Mouse (Mus musculus): ENCODE results near the gene Tmprss9. TPM values are rescaled to one million over a fixed set of nuclear protein-coding genes. Genes with fewer than 3 reads are reported as not detected.

Gene Tmprss9
- total RNA-seq, 2 experiments from 2014 or later: not detected

DNA sequence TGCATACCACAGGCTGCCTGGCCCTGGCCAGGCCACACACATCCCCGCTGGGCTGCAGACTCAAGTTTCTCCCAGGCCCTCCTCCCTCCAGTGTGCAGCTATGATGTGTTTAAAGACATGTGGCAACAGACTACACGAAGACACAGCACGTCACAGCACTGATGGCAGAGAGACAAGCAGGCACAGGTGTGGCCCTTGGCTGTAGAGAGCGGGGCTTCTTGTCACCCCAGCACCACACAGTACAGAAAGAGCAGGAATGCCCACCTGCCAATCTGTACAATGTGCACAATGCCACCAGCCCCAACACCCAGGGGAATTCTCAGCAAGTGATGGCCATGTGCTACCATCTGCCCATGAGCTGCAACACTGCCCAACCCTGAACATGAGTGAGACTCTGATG is 39.7 kb downstream of the Tmprss9 start:
- ATAC-seq (replicated peaks; ENCODE audit: poor library complexity, severe bottlenecking): no peak

DNA sequence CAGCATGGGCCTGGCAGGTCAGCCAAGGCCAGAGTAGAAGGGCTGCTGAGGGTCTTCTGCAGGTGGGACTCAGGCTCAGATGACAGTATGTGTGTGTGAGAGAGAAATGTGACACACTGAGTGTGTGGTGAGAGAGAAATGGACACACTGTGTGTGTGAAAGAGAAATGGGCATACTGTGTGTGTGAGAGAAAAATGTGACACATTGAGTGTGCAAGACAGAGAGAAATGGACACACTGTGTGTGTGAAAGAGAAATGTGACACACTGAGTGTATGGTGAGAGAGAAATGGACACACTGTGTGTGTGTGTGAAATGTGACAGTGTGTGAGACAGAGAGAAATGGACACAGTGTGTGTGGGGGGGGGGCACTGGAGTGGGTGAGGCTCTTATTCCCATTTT is 40.2 kb downstream of the Tmprss9 start:
- ATAC-seq (replicated peaks; ENCODE audit: poor library complexity, severe bottlenecking): no peak

DNA sequence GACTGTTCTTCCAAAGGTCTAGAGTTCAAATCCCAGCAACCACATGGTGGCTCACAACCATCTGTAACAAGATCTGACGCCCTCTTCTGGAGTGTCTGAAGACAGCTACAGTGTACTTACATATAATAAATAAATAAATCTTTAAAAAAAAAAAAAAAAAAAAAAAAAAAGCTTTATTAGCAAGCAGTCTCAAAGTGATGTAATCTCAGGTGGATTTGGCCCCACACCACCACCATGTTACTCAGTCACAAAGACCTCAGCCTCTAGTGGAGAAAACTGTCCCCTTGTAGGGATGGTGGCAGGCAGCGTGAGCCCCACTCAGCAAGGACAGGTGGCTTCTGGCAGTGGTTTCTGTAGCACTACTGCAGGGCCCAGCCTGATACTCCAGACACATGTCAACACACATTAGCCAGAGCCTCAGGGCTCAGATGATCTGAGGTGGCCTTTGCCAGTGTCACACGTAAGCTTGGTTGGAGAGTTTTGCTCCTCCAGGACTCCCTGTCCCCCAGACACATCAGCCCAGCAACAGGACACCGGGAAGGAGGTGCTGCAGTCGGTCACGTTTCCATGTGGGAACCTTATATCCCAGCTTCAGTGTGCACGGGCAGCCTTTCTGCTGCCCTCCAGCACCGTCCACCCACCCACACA is 41.8 kb downstream of the Tmprss9 start:
- no peak for ATAC-seq (replicated peaks; ENCODE audit: poor library complexity, severe bottlenecking)

DNA sequence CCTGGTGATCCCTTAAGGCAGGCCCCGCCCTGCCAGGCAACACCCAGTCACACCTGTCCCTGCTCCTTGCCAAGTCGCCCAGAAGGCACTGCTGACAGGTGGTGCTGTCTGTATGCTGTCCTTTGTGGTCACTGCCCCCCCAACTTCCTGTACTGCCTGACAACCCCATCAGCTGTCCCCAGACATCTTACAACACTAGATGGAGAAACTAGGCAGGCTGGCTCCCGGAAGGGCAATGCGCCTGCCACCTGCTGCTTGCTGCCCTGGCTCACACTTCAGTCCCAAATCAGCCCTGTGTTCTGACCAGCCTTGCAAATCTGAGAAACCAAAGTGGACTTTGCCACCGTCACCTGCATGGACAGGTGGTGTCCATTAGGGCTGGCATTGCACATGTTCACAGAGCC is 42.6 kb downstream of the Tmprss9 start:
- peak; percentile 63 for ATAC-seq (replicated peaks; ENCODE audit: poor library complexity, severe bottlenecking)

DNA sequence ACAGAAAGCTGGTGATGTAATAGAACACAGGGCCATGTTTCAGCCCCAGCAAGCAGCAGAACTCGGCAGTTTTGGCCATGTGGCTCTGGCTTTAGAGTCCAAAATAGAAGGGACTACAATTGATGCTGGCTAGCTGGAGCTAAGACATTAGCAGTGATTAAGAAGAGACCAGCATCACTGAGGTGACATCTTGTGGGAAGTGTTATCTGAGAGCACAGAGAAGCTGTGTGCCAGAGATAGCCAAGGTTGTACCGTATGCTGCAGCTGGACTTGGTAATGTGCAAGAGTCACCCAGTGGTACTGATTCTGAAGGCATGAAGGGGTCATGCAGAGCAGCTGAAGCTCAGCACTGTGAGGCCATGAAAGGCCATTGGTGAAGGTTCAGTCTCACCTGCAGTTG is 43.6 kb downstream of the Tmprss9 start:
- no peak for ATAC-seq (replicated peaks; ENCODE audit: poor library complexity, severe bottlenecking)

DNA sequence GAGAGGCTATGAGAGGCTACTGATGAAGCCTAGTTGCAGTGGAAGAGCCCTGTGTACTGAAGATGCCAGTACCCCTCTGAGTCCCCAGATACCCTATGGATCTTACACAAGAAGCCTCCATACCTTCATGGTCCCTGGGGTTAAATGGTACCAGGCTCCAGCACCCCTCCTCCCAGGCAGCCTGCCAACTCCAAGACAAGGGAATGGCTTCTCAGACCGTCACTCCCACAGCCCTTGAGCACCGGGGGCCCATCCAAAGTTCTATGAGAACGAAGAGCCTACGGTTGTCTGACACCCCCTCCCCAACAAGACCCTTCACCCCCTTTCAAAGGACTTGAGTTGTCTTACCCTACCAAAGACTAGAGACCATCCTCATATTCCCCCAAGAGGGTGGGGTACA is 44.1 kb downstream of the Tmprss9 start:
- ATAC-seq (replicated peaks; ENCODE audit: poor library complexity, severe bottlenecking): no peak

DNA sequence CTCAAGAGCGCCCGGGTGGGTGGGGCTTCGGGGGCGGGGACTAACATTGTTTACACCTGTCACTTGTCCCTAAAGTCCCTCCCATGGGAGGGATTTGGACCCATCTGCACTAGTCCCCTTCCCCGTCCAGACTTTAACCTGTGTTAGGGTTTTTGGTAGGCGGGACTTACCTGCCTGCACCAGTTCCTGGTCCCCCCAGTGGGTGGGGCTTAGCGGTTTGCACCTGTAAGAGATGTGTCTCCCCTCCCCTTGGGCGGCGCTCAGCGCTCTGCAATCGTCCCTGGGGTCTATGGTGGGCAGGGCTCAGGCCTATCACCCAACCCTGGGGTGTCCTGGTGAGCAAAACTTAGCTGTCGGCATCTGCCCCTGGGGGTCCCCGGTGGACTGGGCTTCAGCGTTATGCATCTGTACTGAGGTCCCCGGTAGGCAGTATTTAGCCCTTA is 45.7 kb downstream of the Tmprss9 start:
- no peak for ATAC-seq (replicated peaks; ENCODE audit: poor library complexity, severe bottlenecking)

DNA sequence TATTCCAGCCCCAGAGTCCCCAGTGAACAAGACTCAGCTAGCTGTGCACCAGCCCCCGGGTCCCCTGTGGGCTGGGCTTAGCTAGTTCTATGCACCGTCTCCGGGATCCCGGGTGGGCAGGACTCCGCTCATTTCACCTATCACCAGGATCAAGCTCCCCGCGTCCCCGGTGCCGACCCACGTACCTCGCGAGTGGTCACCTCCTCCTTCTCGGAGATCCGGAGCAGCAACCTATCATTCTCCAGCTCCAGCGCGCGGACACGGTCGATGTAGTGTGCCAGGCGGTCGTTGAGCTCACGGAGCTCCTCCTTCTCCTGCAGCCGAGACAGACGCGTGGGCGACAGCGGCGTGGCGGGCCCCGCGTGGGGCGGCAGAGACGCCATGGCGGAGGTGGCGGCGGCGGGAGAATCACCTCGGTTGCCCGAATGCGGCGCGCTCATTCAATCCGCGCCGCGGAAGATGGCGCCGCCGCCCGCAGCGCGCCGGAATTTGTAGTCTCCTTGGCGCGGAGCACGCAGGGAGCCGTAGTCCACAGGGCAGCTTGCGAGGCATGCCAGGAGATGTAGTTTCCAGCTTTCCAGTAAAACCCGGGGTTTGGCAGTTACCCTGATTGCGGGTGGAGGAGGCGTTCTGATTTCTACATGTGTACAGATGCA is 46.3 kb downstream of the Tmprss9 start, which contains the start of gene Lmnb2:
Gene Lmnb2, minus strand, starts transcription at position 467 of the 656 bp plus-strand sequence.
- ATAC-seq (replicated peaks; ENCODE audit: poor library complexity, severe bottlenecking): peak; percentile 21

DNA sequence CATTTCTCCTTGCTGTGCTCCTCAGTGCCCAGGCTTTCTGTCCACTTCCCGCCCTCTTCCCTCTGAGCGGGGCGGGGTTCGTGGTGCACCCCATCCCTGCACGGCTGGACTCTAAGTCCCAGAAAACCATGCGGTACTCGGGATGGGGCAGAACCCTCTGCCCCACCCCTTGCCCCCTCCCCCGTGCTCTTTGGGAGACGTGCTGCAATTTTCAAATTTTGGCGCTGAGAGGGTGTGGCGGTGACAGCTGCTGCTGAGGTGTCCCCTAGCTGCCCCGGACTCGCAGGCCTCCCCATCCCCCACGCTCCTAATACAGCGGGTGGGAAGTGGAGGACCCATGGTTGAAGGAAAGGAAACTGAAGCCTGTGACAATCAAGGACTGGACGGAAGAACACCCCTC is 50.3 kb downstream of the Tmprss9 start:
- ATAC-seq (replicated peaks; ENCODE audit: poor library complexity, severe bottlenecking): peak; percentile 77

DNA sequence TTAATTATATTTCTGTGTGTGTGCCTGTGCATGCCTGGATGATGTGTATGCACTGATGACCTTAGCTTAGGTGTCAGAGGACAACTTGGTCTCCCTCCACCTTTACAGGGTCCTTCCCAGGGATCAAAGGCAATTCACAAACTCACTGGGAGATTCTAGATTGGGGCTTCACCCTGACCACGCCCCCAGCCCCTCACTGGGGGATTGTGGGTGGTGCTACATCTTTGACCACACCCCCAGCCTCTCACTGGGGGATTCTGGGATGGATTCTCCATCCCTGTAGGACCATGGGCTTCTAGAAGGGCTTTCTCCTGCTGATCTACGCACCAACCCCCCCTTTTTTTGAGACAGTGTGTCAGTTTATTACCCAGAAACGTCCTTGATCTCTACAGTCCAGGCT is 53.8 kb downstream of the Tmprss9 start:
- no peak for ATAC-seq (replicated peaks; ENCODE audit: poor library complexity, severe bottlenecking)

DNA sequence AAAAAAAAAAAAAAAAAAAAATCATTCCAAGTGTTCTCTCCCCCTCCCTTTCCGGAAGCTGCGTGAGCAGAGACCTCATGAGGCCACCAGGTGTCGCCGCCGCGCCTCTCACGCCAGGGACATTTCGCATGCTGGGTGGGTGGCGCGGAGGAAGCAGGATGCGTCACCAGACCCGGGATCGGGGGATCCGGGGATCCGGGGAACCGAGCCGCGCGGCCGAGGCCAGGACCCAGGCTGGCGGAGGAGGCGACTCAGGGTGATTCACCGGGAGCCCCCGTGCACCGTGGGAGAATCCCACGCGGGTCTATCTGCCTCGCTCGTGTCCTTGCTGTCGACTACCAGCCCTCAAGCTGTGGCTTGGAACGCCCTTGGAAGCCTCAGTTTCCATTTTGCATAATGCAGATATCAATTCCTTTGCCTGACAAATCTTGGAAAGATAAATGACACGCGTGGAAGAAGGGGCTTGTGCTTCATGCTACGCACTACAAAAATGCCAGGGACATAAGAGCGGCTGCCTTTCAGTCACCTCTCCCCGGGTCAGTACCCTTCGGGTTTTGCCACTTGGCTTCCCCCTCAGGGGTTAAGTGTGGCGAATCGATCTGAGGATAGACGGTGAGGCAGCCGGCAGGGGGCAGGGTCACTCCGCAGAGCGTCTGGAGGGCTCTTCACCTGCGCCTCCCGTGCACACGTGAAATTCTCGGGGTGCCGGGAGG is 57.1 kb downstream of the Tmprss9 start:
- peak; percentile 65 for ATAC-seq (replicated peaks; ENCODE audit: poor library complexity, severe bottlenecking)

DNA sequence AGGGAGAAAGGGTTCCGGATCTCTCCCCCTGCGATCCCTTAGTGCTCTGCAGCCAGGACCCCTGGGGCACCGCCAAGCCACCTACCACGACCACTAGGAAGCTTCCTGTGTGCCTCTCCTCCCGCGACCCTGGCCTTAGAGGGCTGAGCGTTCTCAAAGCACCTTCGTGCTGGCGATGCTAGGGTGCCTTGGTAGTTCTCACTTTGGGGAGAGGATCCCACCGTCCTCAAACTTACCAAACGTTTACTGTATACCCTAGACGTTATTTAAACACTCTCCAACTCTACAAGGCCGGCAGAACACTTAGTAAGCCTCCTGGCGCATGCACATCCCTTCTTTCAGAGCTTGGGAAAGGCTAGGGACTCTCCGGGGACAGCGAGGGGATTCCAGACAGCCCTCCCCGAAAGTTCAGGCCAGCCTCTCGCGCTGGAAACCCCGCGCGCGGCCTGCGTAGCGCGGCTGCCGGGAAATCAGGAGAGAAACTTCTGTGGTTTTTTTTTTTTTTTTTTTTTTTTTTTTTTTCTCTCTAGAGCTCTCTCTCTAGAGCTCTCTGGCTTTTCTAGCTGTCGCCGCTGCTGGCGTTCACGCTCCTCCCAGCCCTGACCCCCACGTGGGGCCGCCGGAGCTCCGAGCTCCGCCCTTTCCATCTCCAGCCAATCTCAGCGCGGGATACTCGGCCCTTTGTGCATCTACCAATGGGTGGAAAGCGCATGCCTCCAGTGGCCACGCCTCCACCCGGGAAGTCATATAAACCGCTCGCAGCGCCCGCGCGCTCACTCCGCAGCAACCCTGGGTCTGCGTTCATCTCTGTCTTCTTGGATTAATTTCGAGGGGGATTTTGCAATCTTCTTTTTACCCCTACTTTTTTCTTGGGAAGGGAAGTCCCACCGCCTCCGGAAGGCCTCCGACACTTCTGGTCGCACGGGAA is 57.9 kb downstream of the Tmprss9 start, which contains the start of gene Gadd45b:
Gene Gadd45b, plus strand, starts transcription at position 775 of the 928 bp plus-strand sequence.
- peak; percentile 74 for ATAC-seq (replicated peaks; ENCODE audit: poor library complexity, severe bottlenecking)

DNA sequence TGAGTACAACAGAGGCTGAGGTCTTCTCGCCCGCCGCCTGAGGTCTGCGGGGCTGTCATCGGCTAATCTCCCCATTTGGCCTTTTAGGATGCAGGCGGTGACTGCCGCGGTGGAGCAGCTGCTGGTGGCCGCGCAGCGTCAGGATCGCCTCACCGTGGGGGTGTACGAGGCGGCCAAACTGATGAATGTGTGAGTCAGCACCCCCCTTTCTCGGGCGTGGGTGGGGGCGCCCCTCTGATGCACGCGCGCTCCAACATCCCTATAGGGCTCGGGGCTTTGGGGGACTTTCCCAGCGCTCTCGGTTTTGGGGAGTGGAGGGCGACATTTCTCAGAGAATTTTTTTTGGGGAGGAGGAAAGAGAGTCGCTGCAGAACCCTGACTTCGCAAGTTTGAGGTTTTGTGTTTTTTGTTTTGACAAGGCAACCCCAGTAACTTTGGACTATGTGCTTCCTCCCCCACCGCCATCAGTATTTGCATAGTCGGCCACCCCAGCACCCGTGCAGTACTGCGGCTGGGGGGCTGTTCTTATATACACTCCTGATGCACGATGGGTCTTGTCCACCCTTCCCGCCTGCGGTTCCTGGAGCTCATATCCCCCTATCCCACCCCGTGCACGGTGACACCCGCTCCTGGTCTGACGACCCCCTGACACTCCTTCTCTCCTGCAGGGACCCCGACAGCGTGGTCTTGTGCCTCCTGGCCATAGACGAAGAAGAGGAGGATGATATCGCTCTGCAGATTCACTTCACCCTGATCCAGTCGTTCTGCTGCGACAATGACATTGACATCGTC is 58.9 kb downstream of the Tmprss9 start:
- peak; percentile 4 for ATAC-seq (replicated peaks; ENCODE audit: poor library complexity, severe bottlenecking)

DNA sequence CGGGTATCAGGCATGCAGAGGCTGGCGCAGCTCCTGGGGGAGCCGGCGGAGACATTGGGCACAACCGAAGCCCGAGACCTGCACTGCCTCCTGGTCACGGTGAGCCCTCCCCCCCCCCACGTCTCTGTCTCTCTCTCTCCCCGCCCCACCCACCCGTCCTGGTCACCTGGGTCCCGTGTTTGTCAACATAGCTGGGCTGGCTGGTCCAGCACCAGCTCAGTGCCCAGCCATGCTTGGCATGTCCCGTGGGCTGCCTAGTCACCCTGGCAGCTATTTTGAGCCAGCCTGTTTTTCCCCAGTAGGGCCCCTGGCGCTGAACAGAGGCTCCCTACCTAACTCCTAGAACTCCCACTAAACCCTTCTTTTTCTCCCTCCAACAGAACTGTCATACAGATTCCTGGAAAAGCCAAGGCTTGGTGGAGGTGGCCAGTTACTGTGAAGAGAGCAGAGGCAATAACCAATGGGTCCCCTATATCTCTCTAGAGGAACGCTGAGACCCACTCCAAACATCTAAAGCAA is 59.6 kb downstream of the Tmprss9 start:
- ATAC-seq (replicated peaks; ENCODE audit: poor library complexity, severe bottlenecking): no peak

DNA sequence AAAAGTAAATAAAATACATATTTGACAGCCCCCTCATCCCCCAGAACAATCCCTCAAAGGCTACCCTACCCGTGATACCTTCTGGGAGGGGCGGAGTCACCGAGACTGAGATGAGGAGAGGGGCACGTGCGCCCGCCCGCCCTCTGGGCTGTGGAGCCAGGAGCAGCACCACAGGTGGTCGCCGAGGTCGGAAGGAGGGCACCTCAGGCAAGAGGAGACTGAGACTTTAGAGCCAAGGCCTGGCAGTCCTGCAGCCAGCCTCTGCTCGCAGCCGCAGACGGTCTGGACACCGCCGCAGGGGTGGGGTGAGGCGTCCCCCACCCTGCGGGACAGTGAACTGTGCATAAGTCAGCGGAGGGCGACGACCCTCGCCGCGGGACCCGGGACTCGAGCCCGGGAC is 60.0 kb downstream of the Tmprss9 start:
- ATAC-seq (replicated peaks; ENCODE audit: poor library complexity, severe bottlenecking): no peak

DNA sequence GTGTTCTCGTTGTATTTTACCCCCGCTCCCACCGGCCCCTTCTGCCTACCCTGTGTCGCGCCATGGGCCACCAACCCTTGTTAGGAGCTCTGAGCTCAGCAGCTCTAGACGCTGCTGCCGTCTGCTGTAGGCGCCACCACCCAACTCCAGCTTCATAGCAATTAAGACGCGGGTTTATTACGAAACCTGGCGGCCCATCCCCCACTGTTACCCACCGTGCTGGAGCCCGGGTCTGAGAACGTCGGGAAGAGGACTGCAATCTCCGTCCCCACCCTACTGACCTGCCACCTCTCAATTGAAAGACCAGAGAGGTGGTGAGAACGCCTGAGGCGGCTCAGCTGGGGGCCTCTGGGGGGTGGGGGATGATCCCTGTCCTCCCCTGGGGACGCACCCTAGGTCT is 60.6 kb downstream of the Tmprss9 start:
- ATAC-seq (replicated peaks; ENCODE audit: poor library complexity, severe bottlenecking): no peak

DNA sequence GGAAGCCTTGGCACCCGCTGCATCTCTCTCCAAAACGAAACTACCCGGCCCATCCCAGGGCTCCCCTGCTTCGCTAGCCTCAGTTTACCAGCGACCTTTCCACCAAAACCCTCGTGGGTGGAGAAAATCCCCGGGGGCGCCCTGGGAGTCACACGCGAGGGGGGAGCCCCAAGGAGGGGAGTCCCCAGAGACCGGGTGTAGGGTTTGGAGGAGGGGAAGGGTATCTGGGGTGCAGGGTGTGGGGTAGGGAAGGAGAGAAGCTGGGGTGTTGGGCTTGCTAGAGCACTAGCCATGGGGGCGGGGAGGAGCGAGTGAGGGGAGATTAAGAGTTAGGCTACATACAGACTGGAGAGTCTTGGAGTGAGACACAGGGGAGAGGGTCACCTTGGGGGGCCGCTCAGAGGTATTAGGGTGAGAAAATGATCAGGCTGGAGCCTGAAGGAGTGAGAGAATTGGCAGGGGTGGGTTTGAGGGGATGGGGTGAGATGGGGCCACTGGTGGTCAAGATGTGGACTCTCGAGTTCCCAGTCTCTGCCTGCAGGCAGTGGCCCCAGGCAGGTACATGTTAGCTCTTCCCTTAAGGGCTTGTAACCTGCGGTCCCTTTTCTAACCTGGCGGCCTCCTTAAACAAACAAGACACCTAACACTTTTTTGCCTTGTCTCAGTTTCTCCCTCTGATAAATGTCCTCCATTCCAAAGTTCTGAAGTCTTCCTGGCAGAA is 61.2 kb downstream of the Tmprss9 start:
- no peak for ATAC-seq (replicated peaks; ENCODE audit: poor library complexity, severe bottlenecking)

DNA sequence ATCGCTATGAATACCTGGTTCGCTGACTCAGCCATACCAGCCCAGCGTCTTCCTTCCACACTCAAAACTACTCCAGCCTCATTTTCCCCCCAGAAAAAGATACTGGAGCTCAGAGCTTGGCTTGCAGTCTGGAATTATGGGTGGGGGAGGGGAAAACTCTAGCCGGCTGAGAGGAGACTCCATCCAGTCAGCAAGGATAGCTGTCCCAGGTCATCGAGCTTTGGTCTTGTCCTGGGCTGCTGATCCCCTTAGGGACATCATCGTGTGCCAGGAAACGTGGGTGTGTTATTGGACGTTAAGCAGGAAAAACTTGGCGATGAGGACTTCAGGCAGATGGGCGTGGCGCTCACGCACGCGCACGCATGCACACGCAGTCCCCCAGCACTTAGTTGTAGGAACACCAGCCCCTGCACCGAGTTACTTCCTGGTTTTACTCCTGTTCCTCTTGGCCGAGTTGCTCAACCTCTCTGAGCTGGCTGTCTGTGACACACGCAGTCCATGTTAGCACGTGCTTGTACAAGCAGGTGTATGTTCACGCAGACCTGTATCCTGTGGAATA is 61.9 kb downstream of the Tmprss9 start:
- peak; percentile 38 for ATAC-seq (replicated peaks; ENCODE audit: poor library complexity, severe bottlenecking)

All from granulocyte monocyte progenitor cell, adult 5-6 weeks (primary cell).